Mouse (Mus musculus): Measurements from ENCODE around the gene Smg7. TPM values are rescaled to one million over a fixed set of nuclear protein-coding genes. Genes with fewer than 3 reads are reported as not detected.

Gene Smg7
- polyA plus RNA-seq, 1 experiment from 2014 or later = 10.3 TPM

DNA sequence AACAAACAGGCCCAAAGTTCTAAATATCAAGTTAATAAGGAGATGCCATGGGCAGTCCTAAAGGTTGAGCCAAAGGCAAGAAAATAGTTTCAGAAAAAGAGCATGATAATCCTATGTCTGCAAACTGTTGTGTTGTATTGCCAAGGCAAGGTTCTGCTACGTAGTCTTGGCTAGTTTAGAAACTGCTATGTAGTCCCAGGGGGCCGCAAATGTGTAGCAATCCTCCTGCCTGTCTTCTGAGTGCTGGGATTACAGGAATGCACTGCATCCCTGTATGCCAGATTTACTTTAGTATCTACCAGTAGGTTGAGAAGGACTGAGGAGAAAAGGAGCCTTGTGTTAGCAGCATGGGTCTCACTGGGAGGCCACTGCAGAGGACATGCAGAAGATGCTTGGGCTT is 55.6 kb downstream of the Smg7 start:
- Histone ChIP-seq H3K4me1 (replicated peaks; ENCODE audit: control insufficient read depth, insufficient read depth) (no peaks in the 10 kb centered on the region), H3K36me3 (ENCODE audit: control insufficient read depth, insufficient read depth, low read length) (peaks cover 42% of the 10 kb centered on the region), H3K9ac (ENCODE audit: low read length) (no peak overlapping the region), H3K4me2 (replicated peaks; ENCODE audit: low read depth) (no peak overlapping the region), H3K9me3 (ENCODE audit: control insufficient read depth, low read length) (no peaks in the 10 kb centered on the region), H3K4me3 (ENCODE audit: low read depth, low read length) (no peak overlapping the region), H3K27me3 (ENCODE audit: control insufficient read depth, insufficient read depth, low read length) (no peaks in the 10 kb centered on the region), H3K27ac (replicated peaks) (no peak overlapping the region)
- DNase-seq (ENCODE audit: low spot score) = no peak
- TF ChIP-seq CTCF (IDR thresholded peaks at IDR 0.05; ENCODE audit: low read depth) (no peak), EP300 (optimal IDR thresholded peaks at IDR 0.05) (no peak)
- WGBS = 95% methylated on average over 2 of the region's 2 CpGs
- no peak for ATAC-seq (ENCODE audit: low FRiP score, low TSS enrichment)

DNA sequence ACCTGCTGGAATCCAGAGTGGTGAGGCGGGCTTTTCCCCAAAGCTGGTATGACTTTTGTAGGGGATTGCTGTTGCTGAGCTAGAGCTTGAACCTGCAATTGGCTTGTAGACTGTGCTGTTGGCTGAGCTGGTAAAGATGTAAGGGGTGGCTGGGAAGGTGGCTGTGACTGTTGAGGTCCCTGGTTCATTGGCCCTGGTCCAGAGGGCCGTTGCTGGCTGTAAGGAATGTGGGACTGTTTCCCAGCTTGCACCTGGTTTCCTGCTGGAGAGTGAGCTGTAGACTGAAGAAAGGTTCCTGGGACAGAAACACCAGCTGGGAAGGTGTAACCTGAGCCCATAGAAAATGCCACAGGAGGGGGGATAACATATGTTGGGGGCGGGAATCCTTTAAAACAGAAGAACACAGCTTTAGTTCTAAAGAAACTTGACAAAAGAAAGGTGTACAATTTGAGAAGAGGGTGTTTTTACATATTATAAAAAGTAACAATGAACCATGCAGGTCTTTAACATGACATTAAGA is 57.2 kb downstream of the Smg7 start:
- no peak overlapping the region for H3K4me3 ChIP-seq (ENCODE audit: low read depth, low read length)
- no peak overlapping the region for H3K27ac ChIP-seq (replicated peaks)
- no peaks in the 10 kb centered on the region for H3K9me3 ChIP-seq (ENCODE audit: control insufficient read depth, low read length)
- 74% methylated on average over 3 of the region's 3 CpGs for WGBS
- no peak overlapping the region for H3K9ac ChIP-seq (ENCODE audit: low read length)
- H3K4me1 ChIP-seq (replicated peaks; ENCODE audit: control insufficient read depth, insufficient read depth) = no peaks in the 10 kb centered on the region
- no peak for DNase-seq (ENCODE audit: low spot score)
- no peak overlapping the region for H3K4me2 ChIP-seq (replicated peaks; ENCODE audit: low read depth)
- TF ChIP-seq EP300 (optimal IDR thresholded peaks at IDR 0.05) (no peak), CTCF (IDR thresholded peaks at IDR 0.05; ENCODE audit: low read depth) (no peak)
- ATAC-seq (ENCODE audit: low FRiP score, low TSS enrichment) = no peak
- peaks cover 36% of the 10 kb centered on the region for H3K36me3 ChIP-seq (ENCODE audit: control insufficient read depth, insufficient read depth, low read length)
- no peaks in the 10 kb centered on the region for H3K27me3 ChIP-seq (ENCODE audit: control insufficient read depth, insufficient read depth, low read length)

DNA sequence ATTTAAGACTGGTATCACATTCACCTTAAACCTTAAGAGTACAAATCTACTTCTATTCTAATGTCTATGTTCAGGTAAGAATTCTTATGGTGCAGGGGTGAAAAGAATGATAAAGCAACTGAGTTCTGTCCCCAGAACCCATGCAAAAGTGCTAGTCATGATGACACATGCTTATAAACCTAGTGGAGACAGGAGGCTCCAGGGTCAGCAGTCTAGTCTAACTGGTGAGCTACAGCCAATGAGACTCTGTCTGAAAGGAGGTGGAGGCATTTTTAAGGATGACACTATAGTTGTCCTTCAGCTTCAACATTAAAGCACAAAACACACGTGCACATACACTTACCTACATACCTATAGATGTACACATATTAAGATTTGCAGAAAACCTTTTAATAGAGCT is 57.8 kb downstream of the Smg7 start:
- Histone ChIP-seq H3K9me3 (ENCODE audit: control insufficient read depth, low read length) (no peaks in the 10 kb centered on the region), H3K27me3 (ENCODE audit: control insufficient read depth, insufficient read depth, low read length) (no peaks in the 10 kb centered on the region), H3K4me3 (ENCODE audit: low read depth, low read length) (no peak overlapping the region), H3K4me1 (replicated peaks; ENCODE audit: control insufficient read depth, insufficient read depth) (no peaks in the 10 kb centered on the region), H3K27ac (replicated peaks) (no peak overlapping the region), H3K4me2 (replicated peaks; ENCODE audit: low read depth) (no peak overlapping the region), H3K9ac (ENCODE audit: low read length) (no peak overlapping the region), H3K36me3 (ENCODE audit: control insufficient read depth, insufficient read depth, low read length) (peaks cover 37% of the 10 kb centered on the region)
- ATAC-seq (ENCODE audit: low FRiP score, low TSS enrichment) = no peak
- no peak for TF ChIP-seq EP300 (optimal IDR thresholded peaks at IDR 0.05)
- no peak for TF ChIP-seq CTCF (IDR thresholded peaks at IDR 0.05; ENCODE audit: low read depth)
- 88% methylated on average over 1 of the region's 1 CpGs for WGBS
- no peak for DNase-seq (ENCODE audit: low spot score)

DNA sequence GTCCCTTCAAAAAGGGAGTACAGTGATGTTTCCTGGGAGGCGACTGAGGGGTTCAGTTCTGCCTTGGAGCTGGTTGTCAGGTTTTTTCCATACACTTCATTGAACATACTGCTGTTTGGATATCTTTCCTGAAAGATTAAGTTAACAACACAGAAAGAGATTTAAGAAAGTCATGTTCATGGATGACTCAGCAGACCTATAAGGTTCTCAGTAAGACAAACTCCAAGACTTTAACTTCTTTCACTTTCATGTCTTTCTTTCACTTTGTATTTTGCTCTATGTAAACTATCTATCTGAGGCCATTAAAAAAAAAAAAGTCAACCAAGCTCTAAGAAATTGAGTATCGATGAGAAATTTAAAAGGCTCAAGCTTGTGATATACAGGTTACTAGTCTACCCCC is 61.4 kb downstream of the Smg7 start:
- no peak for DNase-seq (ENCODE audit: low spot score)
- ATAC-seq (ENCODE audit: low FRiP score, low TSS enrichment) = no peak
- no peak overlapping the region for H3K27ac ChIP-seq (replicated peaks)
- H3K9me3 ChIP-seq (ENCODE audit: control insufficient read depth, low read length) = no peaks in the 10 kb centered on the region
- 89% methylated on average over 2 of the region's 2 CpGs for WGBS
- no peak overlapping the region for H3K4me2 ChIP-seq (replicated peaks; ENCODE audit: low read depth)
- peaks cover 28% of the 10 kb centered on the region for H3K36me3 ChIP-seq (ENCODE audit: control insufficient read depth, insufficient read depth, low read length)
- no peak overlapping the region for H3K4me3 ChIP-seq (ENCODE audit: low read depth, low read length)
- H3K4me1 ChIP-seq (replicated peaks; ENCODE audit: control insufficient read depth, insufficient read depth) = no peaks in the 10 kb centered on the region
- TF ChIP-seq EP300 (optimal IDR thresholded peaks at IDR 0.05) (no peak), CTCF (IDR thresholded peaks at IDR 0.05; ENCODE audit: low read depth) (no peak)
- H3K27me3 ChIP-seq (ENCODE audit: control insufficient read depth, insufficient read depth, low read length) = no peaks in the 10 kb centered on the region
- no peak overlapping the region for H3K9ac ChIP-seq (ENCODE audit: low read length)

DNA sequence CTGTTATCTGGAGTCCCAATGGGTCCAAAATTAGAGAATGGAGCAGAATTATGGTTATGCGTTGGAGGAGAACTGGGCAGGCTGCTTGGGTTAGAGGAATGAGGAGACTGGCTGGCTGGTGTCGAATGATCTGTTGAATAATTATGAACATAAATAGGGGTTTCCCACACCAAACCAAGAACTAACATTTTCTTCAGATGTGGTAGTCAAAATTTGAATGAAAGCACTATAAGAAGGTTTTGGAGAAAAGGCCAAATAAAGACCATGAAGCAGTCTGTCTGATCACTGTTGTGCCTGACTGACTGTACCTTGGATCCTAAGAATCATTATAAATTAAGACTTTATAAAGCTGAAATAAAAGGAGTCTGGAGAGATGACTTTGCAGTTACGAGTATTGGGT is 62.1 kb downstream of the Smg7 start:
- H3K36me3 ChIP-seq (ENCODE audit: control insufficient read depth, insufficient read depth, low read length) = peaks cover 25% of the 10 kb centered on the region
- ATAC-seq (ENCODE audit: low FRiP score, low TSS enrichment) (no peak), DNase-seq (ENCODE audit: low spot score) (no peak)
- H3K4me2 ChIP-seq (replicated peaks; ENCODE audit: low read depth) = no peak overlapping the region
- no peak overlapping the region for H3K27ac ChIP-seq (replicated peaks)
- H3K4me1 ChIP-seq (replicated peaks; ENCODE audit: control insufficient read depth, insufficient read depth) = no peaks in the 10 kb centered on the region
- TF ChIP-seq CTCF (IDR thresholded peaks at IDR 0.05; ENCODE audit: low read depth) = no peak
- no peak for TF ChIP-seq EP300 (optimal IDR thresholded peaks at IDR 0.05)
- no peaks in the 10 kb centered on the region for H3K27me3 ChIP-seq (ENCODE audit: control insufficient read depth, insufficient read depth, low read length)
- H3K9ac ChIP-seq (ENCODE audit: low read length) = no peak overlapping the region
- 89% methylated on average over 3 of the region's 3 CpGs for WGBS
- no peak overlapping the region for H3K4me3 ChIP-seq (ENCODE audit: low read depth, low read length)
- H3K9me3 ChIP-seq (ENCODE audit: control insufficient read depth, low read length) = no peaks in the 10 kb centered on the region

DNA sequence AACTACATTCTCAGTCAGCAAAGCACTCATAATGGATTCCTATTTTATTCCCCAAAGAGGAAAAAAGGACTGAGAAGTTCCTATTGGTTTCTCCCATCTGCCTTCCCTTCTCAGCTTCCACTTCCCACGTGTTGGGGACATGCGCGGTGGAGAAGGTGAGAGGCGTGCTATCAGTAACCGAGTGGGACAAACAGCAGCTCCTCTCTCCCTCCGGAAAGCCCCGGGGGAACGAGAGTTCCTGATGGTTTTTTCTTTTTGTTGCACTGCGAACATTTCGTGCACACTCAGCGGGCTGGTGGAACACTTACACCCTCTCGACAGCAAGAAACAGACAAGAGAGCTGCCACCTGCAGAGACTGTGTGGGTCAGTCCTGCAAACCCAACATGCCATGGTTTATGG is 63.6 kb downstream of the Smg7 start:
- no peaks in the 10 kb centered on the region for H3K27me3 ChIP-seq (ENCODE audit: control insufficient read depth, insufficient read depth, low read length)
- WGBS = 86% methylated on average over 12 of the region's 12 CpGs

More for the DNA sequence above, 63.6 kb downstream of the Smg7 start:
- no peaks in the 10 kb centered on the region for H3K9me3 ChIP-seq (ENCODE audit: control insufficient read depth, low read length)
- no peak overlapping the region for H3K4me2 ChIP-seq (replicated peaks; ENCODE audit: low read depth)
- TF ChIP-seq EP300 (optimal IDR thresholded peaks at IDR 0.05) = no peak
- TF ChIP-seq CTCF (IDR thresholded peaks at IDR 0.05; ENCODE audit: low read depth) = no peak
- peaks cover 20% of the 10 kb centered on the region for H3K36me3 ChIP-seq (ENCODE audit: control insufficient read depth, insufficient read depth, low read length)
- H3K9ac ChIP-seq (ENCODE audit: low read length) = no peak overlapping the region
- ATAC-seq (ENCODE audit: low FRiP score, low TSS enrichment) (no peak), DNase-seq (ENCODE audit: low spot score) (no peak)
- H3K27ac ChIP-seq (replicated peaks) = no peak overlapping the region
- no peaks in the 10 kb centered on the region for H3K4me1 ChIP-seq (replicated peaks; ENCODE audit: control insufficient read depth, insufficient read depth)
- H3K4me3 ChIP-seq (ENCODE audit: low read depth, low read length) = no peak overlapping the region

Measured in stomach, postnatal 0 days (tissue).